Mouse (Mus musculus): ENCODE data around the gene Bscl2. TPM values are rescaled to one million over a fixed set of nuclear protein-coding genes. Genes with fewer than 3 reads are reported as not detected.
"Not testable (repeated sequence)": the region's sequence is repeated elsewhere in the genome, so short reads cannot be mapped to it uniquely, and the experiment has no call there.

The Bscl2 gene
- polyA plus RNA-seq, 3 experiments from 2014 or later, result 81.9 to 106 (median 95.9) TPM

DNA sequence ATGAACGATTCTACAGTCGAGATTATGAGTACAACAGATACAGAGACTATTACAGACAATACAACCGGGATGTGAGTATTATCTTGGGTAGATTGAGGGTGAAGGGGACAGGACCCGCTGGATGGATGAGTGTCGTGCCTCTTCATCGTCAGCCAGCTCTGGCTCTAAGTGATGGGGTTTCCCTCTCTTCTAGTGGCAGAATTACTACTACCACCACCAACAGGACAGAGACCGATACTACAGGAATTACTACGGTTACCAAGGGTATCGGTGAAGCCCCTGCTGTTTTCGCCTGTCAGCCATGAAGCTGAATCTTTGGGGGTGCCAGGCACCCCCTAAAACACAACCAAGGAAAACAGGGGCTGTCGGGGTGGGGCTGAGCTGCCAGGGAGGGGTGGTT lies 6.0 kb upstream of the Bscl2 start:
- no peak for ATAC-seq

DNA sequence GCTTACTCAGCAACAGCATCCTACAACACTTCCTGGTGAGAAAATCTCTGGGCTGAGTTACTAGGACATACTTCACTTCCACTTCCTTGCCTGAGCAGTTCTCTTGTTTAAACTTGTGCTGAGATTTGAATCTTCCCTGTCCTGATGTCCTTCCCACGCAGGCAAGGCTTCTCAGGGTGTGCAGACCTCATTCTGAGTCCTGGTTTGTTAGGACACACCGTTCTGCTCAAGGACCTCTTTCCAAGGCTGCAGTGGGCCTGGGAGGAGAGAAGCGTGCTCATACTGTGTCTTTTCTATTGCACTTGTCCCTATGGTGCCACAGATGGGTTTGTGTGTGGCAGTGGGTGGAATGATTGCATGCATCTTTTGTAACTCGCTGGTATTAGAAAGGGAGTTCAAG lies 4.3 kb upstream of the Bscl2 start:
- no peak for ATAC-seq

DNA sequence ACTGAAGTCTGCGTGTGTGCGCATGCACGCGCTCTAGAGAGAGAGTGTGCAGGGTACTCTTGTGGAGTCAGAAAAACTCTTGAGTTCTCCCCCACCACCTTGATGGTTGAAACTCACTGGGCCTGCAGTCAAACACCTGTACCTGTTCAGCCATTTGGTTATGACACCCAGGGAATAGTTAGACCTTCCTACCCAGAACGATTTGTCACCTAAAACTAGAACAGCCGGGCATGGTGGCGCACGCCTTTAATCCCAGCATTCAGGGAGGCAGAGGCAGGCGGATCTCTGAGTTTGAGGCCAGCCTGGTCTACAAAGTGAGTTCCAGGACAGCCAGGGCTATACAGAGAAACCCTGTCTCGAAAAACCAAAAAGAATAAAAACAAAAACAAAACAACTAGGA lies 940 bp upstream of the Bscl2 start:
- ATAC-seq, result not testable (repeated sequence)

DNA sequence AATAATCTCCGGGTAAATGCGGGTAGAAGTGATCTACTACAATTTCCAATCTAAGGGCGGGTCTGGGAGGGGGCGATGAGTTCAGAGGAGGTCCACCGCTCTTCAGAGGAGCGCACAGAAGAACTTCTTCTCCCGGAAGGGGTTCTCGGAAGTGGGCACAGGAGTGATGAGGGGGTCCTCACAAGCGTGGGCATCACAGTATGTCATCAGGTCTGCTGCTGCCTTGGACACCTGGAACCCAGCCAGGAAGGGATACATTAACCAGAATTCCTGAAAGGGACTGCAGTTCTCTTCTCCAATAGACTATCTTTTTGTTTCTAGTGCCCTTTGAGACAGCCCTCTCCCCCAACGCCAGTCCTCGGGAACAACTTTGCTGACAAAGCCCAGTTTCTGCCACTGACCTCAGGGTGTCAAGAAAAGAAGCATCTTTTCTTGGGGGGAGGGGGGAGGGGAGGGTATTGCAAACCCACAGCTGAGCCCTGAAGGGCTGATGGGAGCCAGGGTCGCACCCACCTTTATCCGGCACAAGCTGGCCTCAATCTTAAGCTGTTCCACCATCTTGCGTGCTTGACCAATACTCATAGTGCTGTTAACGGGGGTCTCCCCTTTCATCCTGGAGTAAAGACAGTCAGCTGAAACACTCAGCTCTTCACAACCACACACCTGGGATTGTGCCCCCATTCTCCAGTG lies 919 bp downstream of the Bscl2 start:
- ATAC-seq, result peak; percentile 2

DNA sequence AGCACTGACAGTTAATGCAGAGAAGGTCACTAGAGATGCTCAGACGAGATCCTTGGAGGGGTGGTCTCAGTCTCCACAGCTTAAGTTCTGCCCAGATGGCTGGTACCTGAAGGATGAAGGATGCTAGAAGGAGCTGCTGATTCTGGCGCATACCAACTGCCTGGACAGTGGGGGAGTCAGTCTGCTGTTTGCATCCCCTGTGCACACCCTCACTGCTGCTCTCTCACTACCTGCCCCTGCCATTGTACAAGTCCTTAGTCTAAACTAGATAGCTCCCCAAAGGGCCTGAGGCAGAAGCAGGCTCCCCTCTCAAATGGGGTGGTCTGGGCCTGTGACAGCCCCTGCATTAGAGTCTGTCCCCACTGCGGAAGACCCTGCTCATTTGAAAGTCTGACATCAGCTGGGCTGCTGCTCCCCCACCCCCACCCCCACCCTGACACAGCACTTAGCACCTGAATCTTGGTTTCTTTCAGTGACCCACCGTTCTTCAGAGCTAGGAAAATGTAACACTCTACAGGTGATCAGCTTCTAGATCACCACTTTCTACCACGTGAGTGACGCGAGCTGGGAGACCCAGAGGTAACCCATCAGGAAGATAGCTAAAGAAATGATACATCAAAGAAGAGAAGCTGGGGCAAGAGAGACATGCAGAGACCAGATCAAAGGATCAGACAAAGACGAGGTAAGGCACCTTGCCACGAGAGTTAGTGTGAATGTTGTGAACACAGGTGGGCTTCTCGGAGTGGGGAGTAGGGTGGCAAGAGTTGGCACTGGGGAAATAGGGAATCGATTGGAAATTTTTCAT lies 2.0 kb downstream of the Bscl2 start, which contains the start of gene Gng3:
Gng3 (minus strand) TSS at position 92 of the 805 bp plus-strand sequence.
- no peak for ATAC-seq

DNA sequence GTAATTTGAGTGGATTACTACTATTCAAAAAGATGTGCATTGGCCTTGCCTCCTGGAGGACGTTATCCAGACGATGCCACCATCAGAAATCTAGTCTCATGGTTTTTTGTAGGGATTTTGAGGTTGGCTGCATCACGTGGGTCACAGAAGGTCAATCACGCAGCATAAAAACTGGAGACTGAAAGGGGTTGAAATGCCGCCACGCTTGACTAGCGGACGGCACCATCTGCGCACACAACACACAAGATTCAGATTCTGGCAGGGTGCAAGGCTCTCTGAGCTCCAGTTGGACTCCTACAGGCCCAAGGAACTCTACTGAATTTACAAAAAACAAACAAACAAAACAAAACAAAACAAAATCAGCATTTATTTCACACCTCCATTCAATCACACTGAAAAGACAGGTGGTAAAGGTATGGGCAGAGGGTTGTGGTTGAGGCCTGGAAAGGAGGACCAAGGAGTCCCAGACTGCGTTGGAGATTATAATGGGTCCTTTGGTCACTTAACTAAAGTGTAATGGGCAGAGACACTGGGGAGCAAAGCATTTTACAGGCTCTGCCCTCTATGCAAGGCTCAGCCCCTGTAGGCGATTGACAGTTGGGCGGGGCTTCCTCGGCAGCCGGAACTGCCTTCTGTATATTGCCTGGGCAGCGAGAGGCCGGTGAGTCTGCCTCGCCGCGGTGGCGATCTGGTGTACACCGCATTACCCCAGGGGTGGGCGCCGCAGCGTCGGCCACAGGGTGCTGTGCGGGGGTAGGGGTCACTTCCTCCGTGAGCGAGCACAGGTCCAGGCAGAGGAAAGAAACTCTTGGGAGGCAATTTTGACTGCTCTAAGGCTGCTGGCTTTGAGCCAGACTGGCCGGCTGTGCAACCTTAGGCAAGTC lies 2.9 kb downstream of the Bscl2 start:
- peak; percentile 35 for ATAC-seq

DNA sequence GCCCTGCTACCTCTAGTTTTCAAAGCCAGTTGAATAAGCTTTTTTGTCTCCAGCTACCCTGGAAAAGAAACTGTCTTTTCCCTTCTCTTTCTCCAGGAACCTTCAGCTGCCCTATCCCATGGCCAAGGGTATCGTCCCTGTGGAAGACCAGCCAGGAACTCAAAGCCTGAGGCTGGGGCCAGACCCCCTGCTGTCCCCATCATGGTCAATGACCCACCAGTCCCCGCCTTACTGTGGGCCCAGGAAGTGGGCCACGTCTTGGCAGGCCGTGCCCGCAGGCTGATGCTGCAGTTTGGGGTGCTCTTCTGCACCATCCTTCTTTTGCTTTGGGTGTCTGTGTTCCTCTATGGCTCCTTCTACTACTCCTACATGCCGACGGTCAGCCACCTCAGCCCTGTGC lies 3.7 kb downstream of the Bscl2 start:
- ATAC-seq, result no peak

- no peak for ATAC-seq
Measured at GRCm38 (mm10) chr19:8842961-8843360, 5.7 kb downstream of the Bscl2 start.

- ATAC-seq, result no peak
Measured at GRCm38 (mm10) chr19:8844371-8845129, 7.3 kb downstream of the Bscl2 start.

- ATAC-seq, result no peak
Measured at GRCm38 (mm10) chr19:8848356-8848755, 11.1 kb downstream of the Bscl2 start.

- no peak for ATAC-seq
Measured at GRCm38 (mm10) chr19:8850402-8850901, 13.2 kb downstream of the Bscl2 start, which contains the start of gene Lrrn4cl. Gene Lrrn4cl, plus strand, starts transcription at chr19:8850768.

DNA sequence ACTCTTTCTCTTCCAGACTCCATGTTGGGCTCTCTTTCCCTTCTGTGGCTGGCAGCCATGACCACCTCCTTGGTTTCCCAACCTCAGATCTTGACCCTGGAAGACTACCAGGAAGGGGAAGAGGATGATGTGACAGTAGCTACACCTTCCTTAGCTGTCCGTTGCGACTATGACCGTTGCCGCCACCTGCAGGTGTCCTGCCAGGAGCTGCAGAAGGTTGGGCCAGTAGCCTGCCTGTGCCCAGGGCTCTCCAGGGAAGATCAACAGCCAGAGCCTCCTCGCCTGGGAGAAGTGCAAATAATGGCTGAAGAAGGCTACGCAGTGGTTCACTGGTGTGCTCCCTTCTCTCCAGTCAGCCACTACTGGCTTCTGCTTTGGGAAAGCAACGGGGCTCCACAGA lies 14.4 kb downstream of the Bscl2 start:
- no peak for ATAC-seq

DNA sequence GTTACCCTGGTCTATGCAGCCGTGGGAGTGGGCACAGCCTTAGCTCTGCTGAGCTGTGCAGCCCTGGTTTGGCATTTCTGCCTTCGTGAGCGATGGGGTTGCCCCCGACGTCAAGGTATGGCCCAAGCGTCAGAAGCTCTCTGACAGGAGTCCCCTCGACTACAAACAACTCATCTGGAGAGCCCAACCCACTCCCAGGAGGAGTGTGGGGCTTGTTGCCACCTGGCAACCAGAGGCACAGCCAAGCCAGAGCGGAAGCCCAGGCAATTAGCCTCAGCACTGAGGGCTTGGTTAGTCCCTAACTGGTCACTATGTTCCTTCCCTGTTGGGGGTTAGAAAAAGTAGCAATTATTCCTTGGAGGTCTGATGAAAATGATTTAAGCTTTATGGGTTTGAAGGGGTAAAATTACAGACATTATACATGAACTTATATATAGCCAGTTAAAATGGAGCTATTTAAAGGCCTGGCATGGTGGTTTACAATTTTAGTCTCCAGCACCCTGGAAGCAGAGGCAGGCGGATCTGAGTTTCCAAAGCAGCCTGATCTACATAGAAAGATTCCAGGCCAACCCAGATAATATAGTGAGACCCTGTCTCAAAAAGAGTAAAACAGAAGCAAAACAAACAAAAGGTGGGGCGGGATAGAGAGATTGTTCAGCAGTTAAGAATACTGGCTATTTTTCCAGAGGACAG lies 15.1 kb downstream of the Bscl2 start:
- no peak for ATAC-seq

- ATAC-seq, result no peak
Measured at GRCm38 (mm10) chr19:8853117-8853516, 15.8 kb downstream of the Bscl2 start.

- ATAC-seq, result no peak
Measured at GRCm38 (mm10) chr19:8857689-8858088, 20.4 kb downstream of the Bscl2 start.

DNA sequence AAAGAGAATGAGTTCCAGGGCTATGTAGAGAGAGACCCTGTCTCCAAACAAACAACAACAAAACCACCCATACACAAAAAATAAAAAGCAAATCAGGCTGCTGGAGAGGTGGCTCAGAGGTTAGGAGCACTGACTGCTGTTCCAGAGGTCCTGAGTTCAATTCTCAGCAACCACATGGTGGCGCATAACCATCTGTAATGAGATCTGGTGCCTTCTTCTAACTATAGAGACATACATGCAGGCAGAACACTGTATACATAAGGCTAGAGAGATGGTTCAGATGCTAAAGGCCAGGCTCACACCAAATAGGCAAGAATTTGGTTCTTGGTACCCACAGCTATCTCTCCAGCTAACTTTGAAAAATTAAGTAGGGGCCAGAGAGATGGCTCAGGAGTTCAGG lies 21.8 kb downstream of the Bscl2 start:
- ATAC-seq, result no peak

- ATAC-seq, result no peak
Measured at GRCm38 (mm10) chr19:8864265-8864664, 27.0 kb downstream of the Bscl2 start.

- not testable (repeated sequence) for ATAC-seq
Measured at GRCm38 (mm10) chr19:8870381-8870780, 33.1 kb downstream of the Bscl2 start.

DNA sequence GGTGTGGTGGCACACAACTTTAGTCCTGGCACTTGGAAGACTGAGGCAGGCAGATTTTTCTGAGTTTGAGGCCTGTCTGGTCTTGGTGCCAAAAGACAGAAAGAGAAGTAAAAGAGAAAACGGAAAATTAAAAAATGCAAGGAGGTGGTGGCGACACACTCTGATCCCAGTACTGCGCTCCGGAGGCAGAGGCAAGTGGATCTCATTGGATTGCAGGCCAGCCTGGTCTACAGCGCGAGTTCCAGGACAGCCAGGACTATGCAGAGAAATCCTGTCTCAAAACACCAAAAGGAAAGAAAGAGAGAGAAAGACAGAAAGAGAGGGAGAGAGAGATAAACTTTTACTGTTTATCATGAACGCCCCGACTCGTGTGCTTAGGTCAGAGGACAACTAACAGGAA lies 33.6 kb downstream of the Bscl2 start:
- ATAC-seq, result no peak

DNA sequence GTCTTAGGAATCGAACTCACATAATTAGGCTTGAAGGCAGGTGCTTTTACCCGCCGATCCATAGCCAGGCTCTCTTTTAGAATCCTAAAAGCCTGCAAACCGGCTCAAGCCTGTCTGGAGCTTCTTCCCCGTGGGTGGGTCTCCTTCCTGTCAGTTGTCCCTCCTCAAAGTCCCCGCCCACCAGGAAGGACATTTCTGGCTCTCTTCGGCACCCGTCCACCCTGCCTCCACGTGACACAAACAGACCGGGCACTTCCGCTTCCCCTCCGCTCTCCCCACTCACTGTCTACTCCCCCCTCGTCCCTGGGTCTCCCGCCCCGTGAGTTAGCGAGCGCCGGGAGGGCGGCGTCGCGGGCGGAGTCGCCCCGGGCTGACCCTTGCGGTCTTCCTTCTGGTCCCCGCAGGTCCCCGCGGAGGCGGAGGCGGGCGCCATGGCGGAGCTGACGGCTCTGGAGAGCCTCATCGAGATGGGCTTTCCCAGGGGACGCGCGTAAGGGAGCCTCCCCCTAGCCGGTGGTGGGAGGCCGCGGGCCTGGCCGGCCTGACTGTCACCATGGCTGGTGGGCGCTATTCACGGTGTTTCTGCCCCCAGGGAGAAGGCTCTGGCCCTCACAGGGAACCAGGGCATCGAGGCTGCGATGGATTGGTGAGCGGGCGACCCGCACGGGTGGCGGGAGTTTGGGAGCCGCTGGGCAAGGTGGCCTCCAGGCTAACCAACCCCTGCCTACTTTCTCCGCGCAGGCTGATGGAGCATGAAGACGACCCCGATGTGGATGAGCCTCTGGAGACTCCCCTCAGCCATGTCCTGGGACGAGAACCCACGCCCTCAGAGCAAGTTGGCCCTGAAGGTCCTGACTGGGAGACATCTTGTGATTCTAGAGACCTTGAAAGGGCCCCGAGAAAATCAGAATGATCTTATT lies 34.3 kb downstream of the Bscl2 start, which contains the start of gene Ubxn1:
Ubxn1 (plus strand) TSS at position 230 of the 920 bp plus-strand sequence.
- peak; percentile 98 for ATAC-seq

Measured in inflammation-experienced regulatory T-cells, adult 6 months (primary cell).